Mouse (Mus musculus): ENCODE measurements around the gene Ikzf5. TPM values are rescaled to one million over a fixed set of nuclear protein-coding genes. Genes with fewer than 3 reads are reported as not detected.
"Not testable (repeated sequence)": the region's sequence is repeated elsewhere in the genome, so short reads cannot be mapped to it uniquely, and the experiment has no call there.

Gene Ikzf5
- polyA plus RNA-seq, 2 experiments: 14.3 to 16.2 TPM

DNA sequence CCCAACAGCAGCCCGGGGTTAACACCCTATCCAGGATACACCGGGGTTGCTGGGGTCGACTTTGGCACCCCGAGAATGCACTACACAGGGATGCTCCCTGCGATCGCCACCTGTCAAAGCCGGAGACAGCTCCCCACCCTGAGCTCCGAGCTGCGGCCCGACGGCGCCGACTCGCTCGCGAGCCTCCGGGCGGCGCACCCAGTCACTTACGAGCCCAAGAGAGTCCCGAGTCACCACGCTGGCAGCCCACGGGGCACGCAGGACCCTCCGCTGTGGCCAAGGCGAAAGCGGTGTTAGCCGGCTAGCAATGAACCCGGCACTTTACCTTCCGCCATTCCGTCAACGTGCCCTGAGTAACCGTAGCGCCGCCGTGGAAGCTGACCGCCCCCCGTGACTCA is 334 bp downstream of the Ikzf5 start:
- DNase-seq (ENCODE audit: low spot score) (no peak), ATAC-seq (ENCODE audit: low FRiP score, low read depth) (peak; percentile 53)
- Histone ChIP-seq H3K36me3 (ENCODE audit: control insufficient read depth, insufficient read depth, low read length) (no peaks in the 10 kb centered on the region), H3K9me3 (ENCODE audit: control insufficient read depth, low read length) (no peaks in the 10 kb centered on the region), H3K4me3 (replicated peaks; ENCODE audit: low read length) (peak overlapping the region; percentile 90), H3K4me2 (replicated peaks; ENCODE audit: low read depth, low read length, severe bottlenecking) (peak overlapping the region; percentile 83), H3K9ac (ENCODE audit: low read depth, low read length, severe bottlenecking) (peak overlapping the region; percentile 92), H3K27me3 (ENCODE audit: control insufficient read depth, insufficient read depth, low read length) (no peaks in the 10 kb centered on the region), H3K27ac (replicated peaks; ENCODE audit: low read depth, low read length) (peak overlapping the region; percentile 70), H3K4me1 (ENCODE audit: control insufficient read depth, insufficient read depth, low read length) (peaks cover 18% of the 10 kb centered on the region)
- WGBS: 1% methylated on average over 28 of the region's 38 CpGs
- TF ChIP-seq POLR2A (IDR thresholded peaks at IDR 0.05; ENCODE audit: borderline replicate concordance, extremely low read depth, insufficient read depth, insufficient read length): no peak

GRCm38 (mm10) chr7:131409321-131409987 is 867 bp downstream of the Ikzf5 start:
- Histone ChIP-seq H3K4me2 (replicated peaks; ENCODE audit: low read depth, low read length, severe bottlenecking) (peak overlapping the region; percentile 83), H3K4me3 (replicated peaks; ENCODE audit: low read length) (peak overlapping the region; percentile 90), H3K4me1 (ENCODE audit: control insufficient read depth, insufficient read depth, low read length) (peaks cover 18% of the 10 kb centered on the region), H3K27ac (replicated peaks; ENCODE audit: low read depth, low read length) (no peak overlapping the region), H3K9me3 (ENCODE audit: control insufficient read depth, low read length) (no peaks in the 10 kb centered on the region), H3K27me3 (ENCODE audit: control insufficient read depth, insufficient read depth, low read length) (no peaks in the 10 kb centered on the region), H3K9ac (ENCODE audit: low read depth, low read length, severe bottlenecking) (peak overlapping the region; percentile 92), H3K36me3 (ENCODE audit: control insufficient read depth, insufficient read depth, low read length) (no peaks in the 10 kb centered on the region)
- no peak for ATAC-seq (ENCODE audit: low FRiP score, low read depth)
- 5% methylated on average over 16 of the region's 16 CpGs for WGBS
- peak; percentile 10 for DNase-seq (ENCODE audit: low spot score)
- no peak for TF ChIP-seq POLR2A (IDR thresholded peaks at IDR 0.05; ENCODE audit: borderline replicate concordance, extremely low read depth, insufficient read depth, insufficient read length)

- not testable (repeated sequence) for DNase-seq (ENCODE audit: low spot score); H3K4me3 ChIP-seq (replicated peaks; ENCODE audit: low read length); H3K27ac ChIP-seq (replicated peaks; ENCODE audit: low read depth, low read length); H3K9me3 ChIP-seq (ENCODE audit: control insufficient read depth, low read length); H3K27me3 ChIP-seq (ENCODE audit: control insufficient read depth, insufficient read depth, low read length); ATAC-seq (ENCODE audit: low FRiP score, low read depth); H3K4me2 ChIP-seq (replicated peaks; ENCODE audit: low read depth, low read length, severe bottlenecking); H3K9ac ChIP-seq (ENCODE audit: low read depth, low read length, severe bottlenecking); H3K4me1 ChIP-seq (ENCODE audit: control insufficient read depth, insufficient read depth, low read length)
- H3K36me3 ChIP-seq (ENCODE audit: control insufficient read depth, insufficient read depth, low read length): peaks cover 37% of the 10 kb centered on the region
- WGBS: 87% methylated on average over 6 of the region's 7 CpGs
These were observed 18.6 kb downstream of the Ikzf5 start for GRCm38 (mm10) chr7:131391761-131392160.

DNA sequence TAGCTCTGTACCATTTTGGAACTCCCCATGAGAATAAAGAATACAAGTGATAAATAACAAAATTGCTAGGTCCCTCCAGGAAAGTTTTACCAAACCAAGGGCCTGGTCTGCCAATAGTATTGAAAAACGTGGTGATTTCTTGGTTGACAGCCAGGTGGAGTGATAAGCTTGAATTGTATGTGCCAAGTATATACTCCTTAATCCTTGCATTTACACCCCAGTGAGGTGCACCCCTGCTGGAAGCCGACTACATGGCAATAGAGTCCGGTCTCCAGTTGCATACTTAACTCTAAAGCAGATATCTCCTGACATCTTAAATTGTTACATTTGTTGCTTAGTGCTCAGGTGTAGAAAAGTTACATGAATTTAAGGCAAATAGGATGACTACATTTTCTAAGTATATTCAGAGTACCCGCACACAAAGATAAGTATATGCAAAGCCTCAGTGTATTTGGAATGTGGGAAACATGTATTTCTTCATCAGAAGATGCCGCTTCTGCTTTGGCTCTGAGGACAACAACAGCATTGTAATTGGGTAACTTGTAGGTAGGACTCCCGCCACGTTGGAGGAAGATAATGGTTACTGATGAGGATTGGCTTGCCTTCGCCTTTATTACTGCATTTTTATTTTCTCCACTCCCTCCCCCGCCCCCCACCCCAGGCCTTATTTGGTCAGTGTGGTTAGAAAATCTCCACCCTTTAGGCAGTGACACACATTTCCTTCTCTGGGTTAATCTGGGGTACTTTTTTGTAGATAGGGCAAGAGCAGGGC is 38.3 kb downstream of the Ikzf5 start:
- peaks cover 10% of the 10 kb centered on the region; the same call in 1 of the 2 replicates for H3K4me1 ChIP-seq (ENCODE audit: control insufficient read depth, insufficient read depth, low read length)
- H3K9ac ChIP-seq (ENCODE audit: low read depth, low read length, severe bottlenecking): peak overlapping the region; percentile 90
- H3K27me3 ChIP-seq (ENCODE audit: control insufficient read depth, insufficient read depth, low read length): no peaks in the 10 kb centered on the region
- no peak for ATAC-seq (ENCODE audit: low FRiP score, low read depth)
- WGBS: 71% methylated on average over 9 of the region's 9 CpGs
- H3K4me2 ChIP-seq (replicated peaks; ENCODE audit: low read depth, low read length, severe bottlenecking): peak overlapping the region; percentile 69
- H3K27ac ChIP-seq (replicated peaks; ENCODE audit: low read depth, low read length): no peak overlapping the region
- peak overlapping the region; percentile 77 for H3K4me3 ChIP-seq (replicated peaks; ENCODE audit: low read length)
- H3K9me3 ChIP-seq (ENCODE audit: control insufficient read depth, low read length): no peaks in the 10 kb centered on the region
- no peak for TF ChIP-seq POLR2A (IDR thresholded peaks at IDR 0.05; ENCODE audit: borderline replicate concordance, extremely low read depth, insufficient read depth, insufficient read length)
- H3K36me3 ChIP-seq (ENCODE audit: control insufficient read depth, insufficient read depth, low read length): peaks cover 8% of the 10 kb centered on the region
- peak; percentile 6 for DNase-seq (ENCODE audit: low spot score)

DNA sequence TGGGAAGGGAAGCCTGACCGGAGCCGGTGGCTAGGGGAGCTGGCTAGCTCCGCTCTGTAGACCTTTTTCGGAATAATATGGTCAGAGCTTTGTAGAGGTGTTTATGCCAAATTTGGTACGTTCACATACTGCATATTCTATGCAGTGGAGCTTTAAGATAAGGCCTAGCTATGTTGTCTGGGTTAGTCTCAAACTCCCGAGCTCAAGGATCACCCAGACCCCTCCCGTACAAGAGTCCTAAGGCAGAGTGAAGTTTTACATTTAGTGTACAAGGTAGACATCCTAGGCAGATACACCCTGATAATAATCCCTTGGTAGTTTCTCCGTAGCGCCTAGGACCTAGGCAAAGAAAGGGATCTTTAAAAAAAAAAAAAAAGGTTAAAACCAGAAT is 38.9 kb downstream of the Ikzf5 start:
- peak overlapping the region; percentile 77 for H3K4me3 ChIP-seq (replicated peaks; ENCODE audit: low read length)
- ATAC-seq (ENCODE audit: low FRiP score, low read depth): no peak
- no peak for TF ChIP-seq POLR2A (IDR thresholded peaks at IDR 0.05; ENCODE audit: borderline replicate concordance, extremely low read depth, insufficient read depth, insufficient read length)
- peaks cover 10% of the 10 kb centered on the region; the same call in 1 of the 2 replicates for H3K4me1 ChIP-seq (ENCODE audit: control insufficient read depth, insufficient read depth, low read length)
- WGBS: 9% methylated on average over 9 of the region's 9 CpGs
- peak overlapping the region; percentile 90 for H3K27ac ChIP-seq (replicated peaks; ENCODE audit: low read depth, low read length)
- no peak for DNase-seq (ENCODE audit: low spot score)
- peaks cover 8% of the 10 kb centered on the region for H3K36me3 ChIP-seq (ENCODE audit: control insufficient read depth, insufficient read depth, low read length)
- peak overlapping the region; percentile 69 for H3K4me2 ChIP-seq (replicated peaks; ENCODE audit: low read depth, low read length, severe bottlenecking)
- no peaks in the 10 kb centered on the region for H3K9me3 ChIP-seq (ENCODE audit: control insufficient read depth, low read length)
- H3K9ac ChIP-seq (ENCODE audit: low read depth, low read length, severe bottlenecking): peak overlapping the region; percentile 90
- no peaks in the 10 kb centered on the region for H3K27me3 ChIP-seq (ENCODE audit: control insufficient read depth, insufficient read depth, low read length)
